Mouse (Mus musculus): ENCODE results near the gene Cacna1e.

DNA sequence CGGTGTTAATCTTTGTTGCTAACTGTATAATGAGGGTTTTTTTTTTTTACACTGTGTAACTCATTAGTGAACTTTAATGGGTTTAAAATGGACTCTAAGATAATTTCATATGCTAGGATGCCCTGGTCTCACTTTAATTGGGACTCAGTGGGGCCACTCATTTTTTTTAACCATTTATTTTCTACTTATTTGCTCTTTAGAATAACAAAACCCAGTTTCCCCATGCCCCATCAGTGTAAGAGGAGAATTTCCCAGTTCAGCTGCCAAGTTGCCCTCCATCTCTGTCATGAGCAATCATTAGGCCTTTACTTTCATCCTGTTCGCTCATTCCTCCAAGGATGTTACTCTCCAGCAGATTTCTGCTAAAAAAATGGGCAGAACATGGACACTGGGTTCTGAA, 425.7 kb downstream of the Cacna1e start:
- no peak for TF ChIP-seq CTCF (IDR thresholded peaks at IDR 0.05; ENCODE audit: borderline replicate concordance, insufficient read depth, low read depth, low read length)
- no peak for TF ChIP-seq POLR2A (IDR thresholded peaks at IDR 0.05; ENCODE audit: borderline replicate concordance, insufficient read depth, low read length)
